Mouse (Mus musculus): ENCODE results near the gene Ptges3l. TPM values are rescaled to one million over a fixed set of nuclear protein-coding genes. Genes with fewer than 3 reads are reported as not detected.
A peak's percentile ranks its signal among the peaks of the same experiment; 100 is the strongest.
"Not testable (repeated sequence)": the region's sequence is repeated elsewhere in the genome, so short reads cannot be mapped to it uniquely, and the experiment has no call there.

The Ptges3l gene
- 75.3 and 82.6 TPM in 2 replicates for polyA plus RNA-seq (2014; fragmentation: Nextera tagmentation; extraction: Ambion mirVana)

DNA sequence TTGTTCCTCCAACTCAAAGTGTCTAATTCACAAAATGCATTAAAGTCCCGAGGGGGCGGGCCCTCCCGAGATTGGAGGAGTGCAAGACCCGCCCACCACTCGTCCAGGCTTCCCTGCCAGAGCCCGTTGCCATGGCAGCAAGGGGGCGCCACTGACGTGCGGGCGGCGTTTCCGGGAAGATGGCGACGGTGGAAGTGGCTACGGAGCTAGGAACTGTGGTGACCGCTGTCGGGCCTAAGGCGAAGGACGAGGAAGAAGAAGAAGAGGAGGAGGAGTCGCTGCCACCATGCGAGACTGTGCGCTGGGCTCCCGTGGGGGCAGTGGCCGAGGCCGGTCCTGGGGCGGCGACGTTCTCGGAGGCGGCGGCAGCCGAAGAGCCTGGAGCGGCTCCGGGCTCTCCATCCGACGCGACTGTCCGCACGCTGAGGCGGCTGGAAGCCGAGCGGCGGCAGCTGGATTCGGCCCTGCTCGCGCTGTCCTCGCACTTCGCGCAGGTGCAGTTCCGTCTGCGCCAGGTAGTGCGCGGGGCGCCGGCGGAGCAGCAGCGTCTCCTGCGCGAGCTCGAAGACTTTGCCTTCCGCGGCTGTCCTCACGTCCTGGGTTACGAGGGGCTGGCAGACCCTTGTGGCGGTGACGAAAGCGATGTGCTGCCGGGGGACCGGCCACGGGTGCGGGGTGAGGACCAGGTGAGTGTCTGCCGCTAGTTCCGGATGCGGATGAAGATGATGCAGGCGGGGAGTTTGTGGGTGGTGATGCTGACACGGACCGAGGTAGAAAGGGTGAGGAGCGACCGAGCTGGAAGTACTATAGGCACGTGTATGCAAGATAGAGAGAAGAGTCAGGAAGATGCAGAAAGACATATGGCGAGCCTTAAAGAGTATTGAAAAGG, at the start of gene Ptges3l, which contains the start of gene Rundc1:
TSS of gene Ptges3l (minus strand) at position 409 of the 889 bp plus-strand sequence.
TSS of gene Rundc1 (plus strand) at position 161 of the 889 bp plus-strand sequence.
- peaks cover 17% of the 10 kb centered on the region for H3K4me1 ChIP-seq (ENCODE audit: control insufficient read depth, insufficient read depth, low read length)
- under 1% methylated on average over 74 of the region's 81 CpGs for WGBS (ENCODE audit: insufficient replicate concordance)
- peak within 1 kb of the TSS; percentile 98 for H3K4me2 ChIP-seq
- H3K4me3 ChIP-seq (ENCODE audit: low read depth, low read length), result peak within 1 kb of the TSS; percentile 95
- no peaks in the 10 kb centered on the region for H3K9me3 ChIP-seq (replicated peaks; ENCODE audit: control insufficient read depth, low read length)
- H3K36me3 ChIP-seq (ENCODE audit: control insufficient read depth, insufficient read depth, low read length), result peaks cover 3% of the 10 kb centered on the region
- H3K27ac ChIP-seq (ENCODE audit: low read depth, low read length), result peak within 1 kb of the TSS; percentile 94
- ATAC-seq (replicated peaks; ENCODE audit: insufficient number of reproducible peaks, low FRiP score, low TSS enrichment), result peak; percentile 88
- no peaks in the 10 kb centered on the region for H3K27me3 ChIP-seq (ENCODE audit: control insufficient read depth, insufficient read depth, low read length)
- H3K9ac ChIP-seq (ENCODE audit: low read depth, low read length), result peak within 1 kb of the TSS; percentile 90

DNA sequence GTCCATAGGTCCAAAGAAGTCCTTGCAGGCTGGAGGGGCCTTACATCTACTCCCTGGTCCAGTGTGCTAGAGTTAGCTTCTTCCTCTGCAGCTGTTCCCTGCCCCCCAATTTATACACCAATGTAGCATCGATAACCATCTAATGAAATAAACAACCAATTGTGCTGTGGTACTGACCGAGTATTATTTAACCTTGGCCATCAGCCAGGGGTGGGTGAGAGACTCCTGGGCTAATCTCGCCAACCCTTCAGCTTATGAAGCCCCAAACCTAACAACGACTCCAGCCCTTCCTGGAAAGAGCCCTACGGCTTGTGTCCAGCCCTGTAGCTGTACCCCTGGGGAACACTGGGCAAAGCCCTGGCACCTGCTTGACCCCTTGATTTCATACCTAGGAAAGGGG, 49.2 kb upstream of the Ptges3l start:
- Histone ChIP-seq H3K4me1 (ENCODE audit: control insufficient read depth, insufficient read depth, low read length) (peaks cover 24% of the 10 kb centered on the region), H3K9ac (ENCODE audit: low read depth, low read length) (no peak overlapping the region), H3K4me2 (no peak overlapping the region), H3K9me3 (replicated peaks; ENCODE audit: control insufficient read depth, low read length) (no peaks in the 10 kb centered on the region), H3K27ac (ENCODE audit: low read depth, low read length) (no peak overlapping the region), H3K27me3 (ENCODE audit: control insufficient read depth, insufficient read depth, low read length) (no peaks in the 10 kb centered on the region), H3K36me3 (ENCODE audit: control insufficient read depth, insufficient read depth, low read length) (no peaks in the 10 kb centered on the region), H3K4me3 (ENCODE audit: low read depth, low read length) (no peak overlapping the region)
- 64% methylated on average over 5 of the region's 5 CpGs for WGBS (ENCODE audit: insufficient replicate concordance)
- ATAC-seq (replicated peaks; ENCODE audit: insufficient number of reproducible peaks, low FRiP score, low TSS enrichment), result no peak

DNA sequence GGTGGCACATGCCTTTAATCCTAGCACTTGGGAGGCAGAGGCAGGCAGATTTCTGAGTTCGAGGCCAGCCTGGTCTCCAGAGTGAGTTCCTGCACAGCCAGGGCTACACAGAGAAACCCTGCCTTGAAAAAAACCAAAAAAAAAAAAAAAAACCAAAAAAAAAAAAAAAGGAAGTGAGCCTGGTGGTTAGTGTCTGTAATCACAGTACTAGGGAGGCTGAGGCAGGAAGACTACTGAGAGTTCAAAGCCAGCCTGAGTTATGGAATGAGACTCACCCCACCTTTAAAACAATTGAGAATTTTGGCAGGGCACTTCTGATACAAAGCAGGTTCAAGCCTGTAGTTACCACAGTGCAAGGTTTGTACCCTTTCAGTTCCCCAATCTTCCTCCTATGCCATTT, 48.6 kb upstream of the Ptges3l start:
- H3K9me3 ChIP-seq (replicated peaks; ENCODE audit: control insufficient read depth, low read length); H3K27me3 ChIP-seq (ENCODE audit: control insufficient read depth, insufficient read depth, low read length); H3K4me2 ChIP-seq; H3K27ac ChIP-seq (ENCODE audit: low read depth, low read length); H3K4me3 ChIP-seq (ENCODE audit: low read depth, low read length); H3K36me3 ChIP-seq (ENCODE audit: control insufficient read depth, insufficient read depth, low read length); ATAC-seq (replicated peaks; ENCODE audit: insufficient number of reproducible peaks, low FRiP score, low TSS enrichment); H3K9ac ChIP-seq (ENCODE audit: low read depth, low read length): not testable (repeated sequence)
- WGBS (ENCODE audit: insufficient replicate concordance), result 75% methylated on average over 1 of the region's 1 CpGs
- peaks cover 24% of the 10 kb centered on the region for H3K4me1 ChIP-seq (ENCODE audit: control insufficient read depth, insufficient read depth, low read length)

DNA sequence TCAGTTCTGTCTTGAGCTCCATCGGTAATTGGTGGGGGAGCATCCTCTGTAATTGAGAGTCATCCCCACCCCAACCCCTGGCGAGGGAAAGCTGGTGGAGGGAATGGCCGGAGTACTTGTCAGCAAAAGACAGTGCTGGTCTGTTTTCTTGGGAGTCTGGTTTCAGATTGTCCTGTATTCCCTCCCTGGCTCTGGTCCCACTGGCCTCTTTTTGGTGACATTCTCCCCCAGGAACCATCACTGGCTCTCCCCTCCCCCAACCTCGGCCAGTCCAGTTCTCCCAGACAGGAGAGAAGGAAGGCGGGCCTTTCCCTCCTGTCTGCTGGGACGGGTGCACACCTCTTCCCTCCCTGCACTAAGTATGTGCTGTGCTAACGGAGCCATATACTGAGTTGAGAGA, 47.2 kb upstream of the Ptges3l start:
- Histone ChIP-seq H3K4me3 (ENCODE audit: low read depth, low read length) (no peak overlapping the region), H3K36me3 (ENCODE audit: control insufficient read depth, insufficient read depth, low read length) (no peaks in the 10 kb centered on the region), H3K9ac (ENCODE audit: low read depth, low read length) (no peak overlapping the region), H3K4me2 (no peak overlapping the region), H3K27me3 (ENCODE audit: control insufficient read depth, insufficient read depth, low read length) (no peaks in the 10 kb centered on the region), H3K9me3 (replicated peaks; ENCODE audit: control insufficient read depth, low read length) (no peaks in the 10 kb centered on the region), H3K4me1 (ENCODE audit: control insufficient read depth, insufficient read depth, low read length) (peaks cover 24% of the 10 kb centered on the region), H3K27ac (ENCODE audit: low read depth, low read length) (no peak overlapping the region)
- no peak for ATAC-seq (replicated peaks; ENCODE audit: insufficient number of reproducible peaks, low FRiP score, low TSS enrichment)
- 44% methylated on average over 7 of the region's 7 CpGs for WGBS (ENCODE audit: insufficient replicate concordance)

DNA sequence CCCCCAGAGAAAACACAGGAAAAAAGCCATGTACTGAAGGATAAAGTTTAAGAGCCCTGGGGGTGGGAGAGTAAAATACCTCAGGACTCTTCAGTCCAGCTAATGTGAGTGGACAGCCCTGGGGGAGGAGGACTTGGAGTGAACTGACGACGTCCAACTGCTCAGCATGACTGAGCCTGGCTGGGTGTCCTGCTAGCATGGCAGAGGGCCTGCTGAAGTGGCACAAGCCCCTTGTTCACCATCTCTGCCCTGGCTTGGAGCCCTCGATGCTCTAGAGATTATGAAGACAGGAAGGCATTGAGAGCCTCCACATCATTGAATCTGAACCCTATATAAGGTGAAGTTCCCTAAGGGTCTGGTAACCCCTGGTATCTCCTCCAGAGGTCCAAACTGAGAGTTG, 46.8 kb upstream of the Ptges3l start:
- Histone ChIP-seq H3K27me3 (ENCODE audit: control insufficient read depth, insufficient read depth, low read length) (no peaks in the 10 kb centered on the region), H3K4me2 (no peak overlapping the region), H3K9me3 (replicated peaks; ENCODE audit: control insufficient read depth, low read length) (no peaks in the 10 kb centered on the region), H3K4me1 (ENCODE audit: control insufficient read depth, insufficient read depth, low read length) (peaks cover 24% of the 10 kb centered on the region), H3K9ac (ENCODE audit: low read depth, low read length) (no peak overlapping the region), H3K27ac (ENCODE audit: low read depth, low read length) (no peak overlapping the region), H3K36me3 (ENCODE audit: control insufficient read depth, insufficient read depth, low read length) (no peaks in the 10 kb centered on the region), H3K4me3 (ENCODE audit: low read depth, low read length) (no peak overlapping the region)
- ATAC-seq (replicated peaks; ENCODE audit: insufficient number of reproducible peaks, low FRiP score, low TSS enrichment), result no peak
- WGBS (ENCODE audit: insufficient replicate concordance), result 46% methylated on average over 3 of the region's 3 CpGs

DNA sequence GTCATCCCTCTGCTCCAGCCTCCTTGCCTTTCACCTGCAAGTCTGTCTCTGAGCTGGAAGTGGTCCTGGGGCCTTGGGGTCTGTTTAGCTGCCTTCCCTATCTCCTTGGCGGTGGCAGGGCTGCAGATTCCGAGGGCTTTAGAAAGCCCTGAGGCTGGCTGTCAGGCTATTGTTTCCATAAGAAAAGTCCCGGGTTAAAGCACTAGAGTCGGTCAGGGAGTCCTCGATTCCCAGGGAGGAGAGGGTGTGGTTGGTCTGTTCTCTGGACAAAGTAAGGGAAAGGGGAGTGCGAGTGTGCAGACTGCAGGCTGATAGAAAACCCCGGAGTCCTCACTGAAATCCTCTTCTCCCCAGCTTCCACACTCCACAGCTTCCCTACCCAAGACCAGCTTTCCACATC, 45.1 kb upstream of the Ptges3l start:
- H3K27ac ChIP-seq (ENCODE audit: low read depth, low read length), result peak overlapping the region; percentile 2; the same call in 1 of the 2 replicates
- peaks cover 24% of the 10 kb centered on the region for H3K4me1 ChIP-seq (ENCODE audit: control insufficient read depth, insufficient read depth, low read length)
- H3K4me3 ChIP-seq (ENCODE audit: low read depth, low read length), result no peak overlapping the region
- WGBS (ENCODE audit: insufficient replicate concordance), result 22% methylated on average over 7 of the region's 7 CpGs
- H3K9ac ChIP-seq (ENCODE audit: low read depth, low read length), result peak overlapping the region; percentile 46; the same call in 1 of the 2 replicates
- no peaks in the 10 kb centered on the region for H3K27me3 ChIP-seq (ENCODE audit: control insufficient read depth, insufficient read depth, low read length)
- H3K4me2 ChIP-seq, result peak overlapping the region; percentile 29; the same call in 1 of the 2 replicates
- no peaks in the 10 kb centered on the region for H3K9me3 ChIP-seq (replicated peaks; ENCODE audit: control insufficient read depth, low read length)
- no peaks in the 10 kb centered on the region for H3K36me3 ChIP-seq (ENCODE audit: control insufficient read depth, insufficient read depth, low read length)
- no peak for ATAC-seq (replicated peaks; ENCODE audit: insufficient number of reproducible peaks, low FRiP score, low TSS enrichment)

DNA sequence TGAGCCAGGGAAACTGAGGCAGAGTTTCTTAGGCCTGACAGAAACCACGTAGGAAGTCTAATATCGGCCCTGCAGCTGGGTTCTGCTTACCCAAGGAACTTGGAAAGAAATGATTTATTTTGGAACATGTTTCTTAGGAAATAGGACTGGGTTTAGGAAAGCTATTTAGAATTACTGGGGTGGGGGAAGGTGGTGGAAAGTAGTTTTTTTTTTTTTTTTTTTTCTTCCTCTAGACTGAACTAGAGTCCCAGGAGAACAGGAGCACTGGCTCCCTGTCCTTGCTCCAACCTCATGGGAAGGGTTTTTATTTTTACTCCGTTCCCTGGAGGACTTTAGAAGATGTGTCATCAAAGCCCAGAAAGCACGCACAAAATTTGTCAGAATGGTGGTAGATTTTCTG, 44.0 kb upstream of the Ptges3l start:
- Histone ChIP-seq H3K36me3 (ENCODE audit: control insufficient read depth, insufficient read depth, low read length) (no peaks in the 10 kb centered on the region), H3K4me3 (ENCODE audit: low read depth, low read length) (peak overlapping the region; percentile 68), H3K27me3 (ENCODE audit: control insufficient read depth, insufficient read depth, low read length) (no peaks in the 10 kb centered on the region), H3K9me3 (replicated peaks; ENCODE audit: control insufficient read depth, low read length) (no peaks in the 10 kb centered on the region), H3K4me2 (peak overlapping the region; percentile 98), H3K27ac (ENCODE audit: low read depth, low read length) (no peak overlapping the region), H3K4me1 (ENCODE audit: control insufficient read depth, insufficient read depth, low read length) (peaks cover 27% of the 10 kb centered on the region), H3K9ac (ENCODE audit: low read depth, low read length) (peak overlapping the region; percentile 83; the same call in 1 of the 2 replicates)
- 61% methylated on average over 4 of the region's 4 CpGs for WGBS (ENCODE audit: insufficient replicate concordance)
- ATAC-seq (replicated peaks; ENCODE audit: insufficient number of reproducible peaks, low FRiP score, low TSS enrichment), result no peak

DNA sequence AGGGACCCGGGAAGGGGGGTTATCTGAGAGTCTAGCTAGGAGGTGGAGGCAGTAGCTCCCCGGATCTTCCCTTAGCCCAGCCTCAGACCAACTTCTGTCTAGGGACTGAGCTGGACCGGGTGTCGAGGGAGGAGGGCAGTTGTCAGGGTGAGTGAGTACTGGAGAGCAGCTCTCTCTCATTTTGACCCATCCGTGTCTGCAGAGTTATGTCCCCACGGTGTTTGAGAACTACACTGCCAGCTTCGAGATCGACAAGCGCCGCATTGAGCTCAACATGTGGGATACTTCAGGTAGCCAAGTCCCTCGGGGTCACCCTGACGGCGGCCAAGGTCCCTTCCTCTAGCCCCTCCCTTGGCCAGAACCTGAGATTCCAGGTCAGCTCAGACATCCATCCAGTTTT, 43.6 kb upstream of the Ptges3l start:
- H3K9ac ChIP-seq (ENCODE audit: low read depth, low read length), result peak overlapping the region; percentile 83
- no peaks in the 10 kb centered on the region for H3K9me3 ChIP-seq (replicated peaks; ENCODE audit: control insufficient read depth, low read length)
- no peaks in the 10 kb centered on the region for H3K27me3 ChIP-seq (ENCODE audit: control insufficient read depth, insufficient read depth, low read length)
- H3K4me3 ChIP-seq (ENCODE audit: low read depth, low read length), result peak overlapping the region; percentile 68
- ATAC-seq (replicated peaks; ENCODE audit: insufficient number of reproducible peaks, low FRiP score, low TSS enrichment), result no peak
- no peaks in the 10 kb centered on the region for H3K36me3 ChIP-seq (ENCODE audit: control insufficient read depth, insufficient read depth, low read length)
- WGBS (ENCODE audit: insufficient replicate concordance), result 5% methylated on average over 13 of the region's 13 CpGs
- peak overlapping the region; percentile 98 for H3K4me2 ChIP-seq
- H3K27ac ChIP-seq (ENCODE audit: low read depth, low read length), result peak overlapping the region; percentile 57
- peaks cover 32% of the 10 kb centered on the region for H3K4me1 ChIP-seq (ENCODE audit: control insufficient read depth, insufficient read depth, low read length)

Measured in heart, embryonic 11.5 days (tissue).